Mouse (Mus musculus): Measurements from ENCODE around the gene Ptprd.
A peak's percentile ranks its signal among the peaks of the same experiment; 100 is the strongest.
"Not testable (repeated sequence)": the region's sequence is repeated elsewhere in the genome, so short reads cannot be mapped to it uniquely, and the experiment has no call there.

Ptprd gene

DNA sequence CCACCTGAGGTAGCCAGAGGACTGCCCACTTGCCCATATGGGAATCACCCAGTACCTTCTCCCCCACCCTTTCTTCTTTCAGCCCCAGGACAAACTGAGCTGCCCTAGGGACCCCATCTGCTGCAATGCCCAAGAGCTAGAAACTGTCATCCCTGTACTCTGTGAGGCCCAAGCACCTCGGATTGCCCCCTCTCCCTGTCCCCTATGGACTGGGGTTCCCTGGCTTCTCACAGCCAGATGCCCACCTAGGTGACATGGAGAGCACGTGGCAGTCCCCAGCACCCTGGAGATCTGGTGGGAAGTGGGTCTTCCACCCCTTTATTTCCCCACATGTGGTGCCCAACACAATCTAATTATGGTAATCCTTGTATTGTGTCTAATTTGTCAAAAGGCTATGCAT, 331.5 kb downstream of the Ptprd start:
- no peak for DNase-seq

DNA sequence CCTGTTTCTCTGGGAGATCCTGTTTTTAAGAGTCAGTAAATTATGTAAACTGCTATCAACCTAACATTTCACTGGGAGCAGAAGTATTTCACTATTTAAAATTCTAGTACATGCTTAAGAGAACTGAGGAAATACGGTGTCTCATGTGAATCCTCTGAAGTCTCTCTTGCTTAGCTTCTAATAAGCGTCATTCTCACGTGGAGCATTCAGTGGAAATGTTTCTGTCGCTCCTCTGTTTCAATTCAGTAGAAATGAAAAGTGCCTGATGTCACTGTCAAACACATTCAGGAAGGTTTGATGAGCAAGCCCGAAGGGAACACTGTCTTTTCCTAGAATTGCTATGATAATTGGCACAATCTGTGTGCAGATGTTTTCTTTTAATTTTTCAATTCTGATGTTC, 350.5 kb downstream of the Ptprd start:
- no peak for DNase-seq

DNA sequence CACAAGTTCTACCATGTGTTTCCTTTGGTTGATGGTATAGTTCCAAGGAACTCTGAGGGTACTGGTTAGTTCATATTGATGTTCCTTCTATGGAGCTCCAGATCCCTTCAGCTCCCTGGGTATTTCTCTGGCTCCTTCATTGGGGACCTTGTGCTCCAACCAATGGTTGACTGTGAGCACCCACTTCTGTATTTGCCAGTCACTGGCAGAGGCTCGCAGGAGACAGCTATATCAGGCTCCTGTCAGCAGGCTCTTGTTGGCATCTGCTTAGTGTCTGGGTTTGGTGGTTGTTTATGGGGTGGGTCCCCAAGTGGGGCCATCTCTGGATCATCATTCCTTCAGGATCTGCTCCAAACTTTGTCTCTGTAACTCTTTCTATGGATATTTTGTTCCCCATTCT, 414.4 kb downstream of the Ptprd start:
- not testable (repeated sequence) for DNase-seq

DNA sequence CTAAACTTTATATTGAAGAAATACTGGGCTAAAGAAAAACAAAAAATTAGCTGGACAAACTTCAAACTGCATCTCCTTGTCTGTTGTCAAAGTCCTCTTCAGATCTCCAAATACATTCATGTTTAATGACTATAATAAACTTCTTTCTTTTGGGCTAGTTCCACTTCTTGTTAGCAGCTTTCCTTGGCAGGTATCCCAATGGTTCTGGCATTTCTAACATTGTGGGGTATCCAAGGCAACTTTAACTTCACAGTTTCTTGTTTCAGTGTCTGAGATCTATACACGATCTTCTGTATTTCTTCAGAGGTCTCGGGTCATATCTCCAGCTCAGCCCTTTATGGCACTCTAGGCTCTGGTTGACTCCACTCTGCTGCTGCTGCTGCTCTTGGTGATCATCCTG, 434.5 kb downstream of the Ptprd start:
- DNase-seq = no peak

DNA sequence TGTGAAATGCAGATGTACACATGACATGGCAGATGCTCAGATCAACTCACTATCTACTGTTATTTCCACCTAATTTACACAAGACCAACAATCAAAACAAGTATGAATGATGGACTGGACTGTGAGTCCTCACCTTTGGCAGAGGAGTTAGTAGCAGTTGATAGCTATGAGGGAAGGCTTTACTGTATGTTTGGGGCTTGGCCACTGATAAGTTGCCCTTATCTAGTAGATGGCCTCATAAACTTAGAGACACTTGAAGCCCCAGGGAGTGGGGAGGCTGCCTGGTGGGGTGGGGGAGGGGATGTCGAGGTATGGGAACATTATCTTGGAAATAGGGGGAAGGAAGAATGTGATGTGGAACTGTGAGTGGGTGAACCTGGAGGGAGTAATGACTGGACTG, 448.0 kb downstream of the Ptprd start:
- no peak for DNase-seq

DNA sequence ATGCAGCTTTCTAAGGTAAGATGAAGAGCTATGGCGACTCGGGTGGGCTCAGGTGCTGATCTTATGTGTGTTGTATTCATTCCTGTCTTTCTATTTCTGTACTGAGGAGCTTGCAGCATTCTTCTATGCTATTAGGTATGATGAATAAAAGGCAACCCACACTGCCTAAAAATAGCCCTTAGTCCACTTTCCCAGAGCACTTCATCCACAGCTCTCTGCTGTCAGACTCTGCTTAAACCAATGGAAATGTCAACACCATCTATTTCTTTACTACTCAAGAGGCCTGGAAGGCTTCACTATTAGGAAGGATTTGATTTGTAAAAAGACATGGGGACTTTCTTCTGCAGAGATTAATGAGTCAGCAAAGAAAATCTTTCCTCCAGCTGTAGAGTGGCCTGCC, 468.4 kb downstream of the Ptprd start:
- DNase-seq = no peak

DNA sequence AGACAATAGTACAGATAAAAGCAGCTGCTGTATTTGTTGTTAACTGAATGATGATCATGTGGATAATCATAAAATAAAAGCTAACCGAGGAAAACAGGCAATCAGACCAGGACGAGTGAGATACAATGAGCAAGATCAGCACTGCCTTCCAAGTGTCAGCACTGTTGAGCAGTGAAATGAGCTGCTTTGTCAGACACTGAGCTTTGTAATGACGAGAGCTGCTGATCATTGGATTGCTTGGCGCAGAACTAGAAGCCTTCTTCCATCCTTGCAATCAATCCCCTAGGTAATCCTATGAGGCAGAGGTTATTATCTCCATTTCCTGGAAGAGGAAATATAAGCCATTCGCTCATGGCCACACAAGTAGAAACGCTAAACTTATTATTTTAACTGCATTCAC, 489.9 kb downstream of the Ptprd start:
- DNase-seq = no peak

DNA sequence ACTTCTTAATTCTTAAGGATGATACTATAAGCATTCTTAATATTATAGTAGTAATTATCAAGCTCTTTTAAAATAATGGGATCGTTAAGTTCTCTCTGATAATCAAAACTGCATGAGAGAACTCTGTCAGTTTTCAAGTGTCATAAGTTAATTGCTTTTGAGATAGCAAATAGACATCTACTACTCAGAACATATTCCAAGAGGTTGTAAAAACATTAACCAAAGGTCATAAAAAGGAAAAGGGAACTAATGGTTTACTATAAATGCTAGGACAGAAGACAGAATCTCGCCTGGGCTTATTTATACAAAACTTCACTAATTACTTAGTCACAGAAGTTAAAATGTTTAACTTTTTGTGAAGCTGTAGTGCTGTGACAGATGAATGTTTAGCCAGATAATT, 494.0 kb downstream of the Ptprd start:
- DNase-seq = no peak

DNA sequence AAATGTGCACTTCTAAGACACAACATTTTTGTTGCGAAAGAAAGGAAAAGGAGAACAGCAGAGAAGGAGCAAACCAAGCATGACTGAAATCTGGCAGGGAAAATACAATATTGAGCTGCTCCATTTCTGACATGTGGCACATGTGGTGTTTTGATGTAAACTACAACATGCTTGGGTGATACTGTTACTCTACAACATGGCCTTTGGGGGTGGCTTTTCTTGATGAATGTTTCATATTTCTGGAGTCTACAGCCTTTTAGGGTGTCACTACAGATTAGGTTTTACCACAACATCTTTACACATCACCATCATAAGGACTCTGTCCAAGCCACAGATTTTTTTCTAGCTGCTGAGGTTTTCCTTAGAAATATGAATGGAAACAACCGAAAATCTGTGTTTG, 501.5 kb downstream of the Ptprd start:
- no peak for DNase-seq

DNA sequence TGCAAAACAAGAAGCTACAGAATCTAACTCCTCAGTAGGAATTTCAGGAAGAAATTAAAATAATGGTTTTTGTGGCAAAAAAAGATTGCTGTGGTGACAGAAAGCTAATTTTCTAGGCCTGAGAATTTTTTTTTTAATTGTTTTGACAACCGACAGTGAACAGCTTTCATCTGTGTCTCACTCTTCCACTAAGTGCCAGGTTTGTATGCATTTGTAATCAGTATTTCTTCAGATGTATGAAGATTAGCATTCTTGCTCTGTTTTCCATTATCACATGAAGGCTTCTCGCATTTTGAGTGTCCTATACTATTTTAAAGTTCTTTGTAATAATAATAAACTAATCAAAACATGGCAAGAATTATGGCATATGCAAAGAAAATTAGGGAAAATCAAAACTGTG, 513.5 kb downstream of the Ptprd start:
- DNase-seq = no peak

DNA sequence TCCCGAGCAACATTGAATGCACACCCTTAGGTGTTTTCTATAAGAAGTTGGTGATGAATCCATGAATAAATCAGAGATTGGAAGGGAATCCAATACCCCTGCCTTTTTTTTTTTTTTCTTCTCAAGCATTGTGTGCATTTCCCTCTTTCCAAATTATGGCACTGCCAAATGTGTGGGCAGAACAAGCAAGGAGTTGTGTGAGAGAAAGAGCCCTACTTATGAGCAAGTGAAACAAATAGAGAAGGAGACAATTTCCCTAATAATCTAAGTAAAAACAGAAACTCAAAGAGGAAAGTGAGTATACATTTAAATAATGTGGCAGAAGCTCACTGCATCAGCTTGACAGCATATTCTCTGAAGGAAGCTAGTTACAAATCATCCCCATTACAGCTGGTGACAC, 536.0 kb downstream of the Ptprd start:
- no peak for DNase-seq

DNA sequence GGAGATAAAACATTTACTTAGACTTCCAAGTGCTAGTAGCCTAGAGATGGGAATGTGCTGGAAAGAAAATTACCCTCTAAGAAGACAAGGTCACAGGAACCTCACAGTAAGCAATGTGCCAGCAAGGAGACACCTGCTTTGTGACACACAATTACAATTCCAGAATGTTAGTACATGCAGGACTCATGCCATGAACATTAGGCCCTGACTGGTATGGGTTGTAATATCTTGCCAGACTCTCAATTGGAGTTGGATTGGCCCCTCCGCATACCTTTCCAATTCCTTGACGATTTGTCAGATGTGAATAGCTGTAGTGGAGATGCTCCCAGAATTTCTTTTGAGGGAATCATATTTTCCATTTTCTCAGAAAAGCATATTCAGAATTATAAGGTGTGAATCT, 547.0 kb downstream of the Ptprd start:
- DNase-seq = no peak

DNA sequence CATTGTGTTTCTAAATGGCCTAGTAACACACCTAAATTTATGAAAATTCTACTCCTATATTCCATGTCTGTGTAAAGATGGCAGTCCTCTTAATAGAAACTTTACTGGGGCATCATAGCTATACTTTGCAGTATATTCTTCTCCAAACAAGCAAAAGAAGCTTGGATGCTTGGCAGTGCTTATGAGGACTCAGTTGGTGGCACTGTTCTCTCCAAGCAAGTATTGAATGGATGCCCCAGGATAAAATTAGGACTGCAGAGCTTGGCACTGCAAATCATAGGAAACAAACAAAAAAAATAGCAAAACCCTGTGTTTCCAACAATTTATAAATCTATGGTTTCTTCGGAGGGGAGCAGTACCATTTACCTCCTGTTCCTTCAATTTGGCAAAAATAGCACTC, 549.5 kb downstream of the Ptprd start:
- DNase-seq = no peak

DNA sequence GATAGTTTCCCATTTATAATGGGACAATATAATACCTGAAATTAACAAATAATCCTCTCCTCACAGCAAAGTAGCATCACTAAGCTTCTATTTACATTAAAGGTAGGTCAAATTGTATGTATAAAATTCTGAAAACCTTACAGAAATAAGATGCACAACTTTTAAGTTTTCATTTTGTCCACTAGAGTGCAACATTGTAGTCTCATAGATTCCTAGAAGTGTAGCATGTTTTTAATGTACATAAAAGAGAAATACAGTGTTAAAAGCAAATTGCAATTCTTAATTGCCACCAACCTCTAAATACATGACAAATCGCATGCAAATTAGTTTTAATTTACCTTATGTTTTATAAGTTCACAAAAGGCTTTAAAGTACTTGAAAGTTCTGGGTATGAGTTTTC, 556.1 kb downstream of the Ptprd start:
- no peak for DNase-seq

DNA sequence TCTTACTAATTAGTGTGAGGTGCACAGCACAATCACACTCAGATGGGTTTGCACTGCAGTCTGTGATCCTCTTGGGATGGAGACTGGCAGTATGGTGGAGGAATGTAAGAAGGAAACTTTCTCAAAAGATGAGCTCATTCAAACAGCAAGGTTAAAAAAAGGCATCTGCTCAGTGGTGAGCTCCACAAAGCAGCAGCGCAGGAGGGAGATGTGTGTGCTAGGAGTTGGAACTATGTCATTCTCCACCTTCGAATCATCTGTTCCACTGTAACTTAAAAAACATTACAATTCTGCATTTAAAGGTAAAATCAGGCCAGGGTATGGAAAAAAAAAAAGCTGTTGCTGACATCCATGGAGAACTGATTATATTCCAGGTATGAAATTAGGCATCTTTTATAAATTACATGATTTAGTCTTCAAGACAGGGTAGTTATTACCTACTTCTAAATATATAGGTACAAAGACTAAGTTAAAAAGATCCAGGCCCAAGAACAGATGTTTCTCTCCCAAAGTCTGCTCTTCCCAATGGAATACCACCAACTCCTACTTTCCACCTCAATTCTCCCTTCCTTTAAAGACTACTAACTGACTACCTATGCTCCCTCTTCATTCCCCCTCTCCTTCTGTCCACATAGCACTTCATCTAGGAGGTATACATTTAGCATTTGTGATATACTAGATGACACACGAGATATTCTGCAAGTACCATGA, 562.0 kb downstream of the Ptprd start:
- DNase-seq = no peak

DNA sequence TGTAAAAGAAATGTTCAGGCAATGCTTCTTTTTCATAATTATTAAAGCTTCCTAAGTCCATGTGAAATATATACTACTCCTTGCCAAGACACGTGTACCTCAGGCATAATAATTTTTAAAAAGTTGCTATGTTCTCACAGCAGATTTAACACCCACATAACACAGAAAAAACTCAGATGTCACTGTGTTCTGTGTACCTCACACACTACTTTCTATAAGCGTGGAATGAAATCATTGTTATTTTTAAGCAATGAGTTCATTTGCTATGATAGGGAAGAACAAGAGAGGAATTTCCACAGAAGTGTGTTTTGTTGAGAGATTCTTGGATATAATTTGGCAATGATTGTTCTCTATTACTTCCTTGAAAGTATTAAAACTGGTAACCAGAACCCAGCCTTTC, 562.9 kb downstream of the Ptprd start:
- no peak for DNase-seq

DNA sequence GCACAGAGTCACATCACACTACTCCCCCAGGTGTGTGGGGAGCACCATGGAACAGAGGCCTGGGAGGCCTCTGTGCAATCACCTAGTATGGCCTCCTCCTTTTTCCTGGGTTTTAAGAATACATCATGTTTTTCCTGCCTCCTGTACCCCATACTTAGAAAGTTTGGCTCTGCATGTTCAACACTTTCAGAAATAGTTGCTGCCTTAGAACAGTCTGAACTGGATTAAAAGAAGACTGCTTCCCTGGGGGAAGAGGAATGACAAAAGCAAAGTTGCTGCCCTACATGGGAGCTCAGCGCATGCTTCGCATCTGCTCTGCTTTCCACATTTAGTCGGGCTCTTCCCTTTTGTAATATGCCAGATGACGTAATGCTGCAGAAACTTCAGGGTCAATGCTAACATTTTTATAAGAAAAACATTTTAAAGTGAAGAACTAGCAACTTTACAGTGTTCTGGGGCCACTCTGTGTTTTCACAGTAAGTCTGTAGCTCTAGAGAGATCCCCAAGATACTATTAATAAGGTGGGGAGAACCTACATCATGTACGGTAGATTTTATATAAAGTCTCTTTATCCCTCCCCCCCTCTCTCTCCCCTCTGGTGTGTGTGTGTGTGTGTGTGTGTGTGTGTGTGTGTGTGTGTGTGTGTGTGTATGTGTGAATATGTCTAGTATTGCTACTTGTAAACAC, 564.2 kb downstream of the Ptprd start:
- no peak for DNase-seq

DNA sequence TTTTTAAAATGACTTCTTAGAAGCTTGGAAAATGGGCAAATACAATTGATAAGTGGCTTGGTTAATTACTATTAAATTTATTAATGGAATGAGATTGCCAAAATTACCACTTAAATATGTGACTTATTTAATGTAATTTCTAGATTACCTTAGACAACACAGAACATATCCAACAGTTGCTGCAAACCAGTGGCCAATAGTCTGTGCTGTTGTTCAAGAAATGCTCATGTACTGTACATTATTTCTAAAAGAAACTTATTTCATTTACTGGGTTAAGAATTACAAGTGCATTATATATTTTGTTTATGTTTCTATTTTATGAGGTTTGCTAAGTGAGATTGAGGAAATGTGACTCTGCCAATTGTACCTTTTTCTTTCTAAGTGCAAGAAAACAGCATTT, 567.3 kb downstream of the Ptprd start:
- DNase-seq = no peak

DNA sequence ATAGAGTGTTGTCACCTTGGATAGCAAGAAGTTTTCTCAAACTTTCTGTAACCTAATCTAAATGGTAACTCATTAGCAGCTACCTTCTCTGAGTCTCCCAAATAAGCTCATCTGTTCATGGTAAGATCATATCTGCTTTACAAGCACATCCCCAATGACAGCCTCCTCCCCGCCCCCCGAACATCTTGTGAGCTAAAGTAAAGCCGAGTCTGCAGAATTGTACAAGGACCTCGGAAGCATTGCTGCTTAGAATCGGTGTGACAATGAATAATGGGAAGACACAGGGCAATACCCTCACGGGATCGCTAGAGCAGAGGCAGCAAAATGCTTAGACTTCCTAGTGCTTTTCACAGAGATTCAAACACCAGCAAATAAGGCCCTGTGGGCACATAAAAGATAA, 571.7 kb downstream of the Ptprd start:
- DNase-seq = no peak

DNA sequence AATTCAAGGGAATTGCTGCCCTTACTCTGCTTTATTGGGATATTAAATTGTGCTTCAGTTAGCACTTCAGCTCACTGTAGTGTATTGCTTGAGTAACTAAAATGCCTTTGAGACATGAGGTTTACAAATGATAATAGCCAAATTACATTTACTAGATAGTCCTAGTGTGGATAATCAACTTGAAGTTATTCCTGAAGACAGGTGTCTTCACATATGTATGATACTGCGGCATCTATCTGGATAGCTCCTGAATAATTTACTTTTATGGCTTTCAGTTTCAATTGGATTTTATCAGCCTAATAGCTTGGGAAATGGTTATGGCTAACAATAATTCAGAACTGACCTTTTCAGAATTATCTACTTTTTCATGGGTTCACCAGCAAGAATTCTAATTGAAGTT, 598.6 kb downstream of the Ptprd start:
- no peak for DNase-seq

DNA sequence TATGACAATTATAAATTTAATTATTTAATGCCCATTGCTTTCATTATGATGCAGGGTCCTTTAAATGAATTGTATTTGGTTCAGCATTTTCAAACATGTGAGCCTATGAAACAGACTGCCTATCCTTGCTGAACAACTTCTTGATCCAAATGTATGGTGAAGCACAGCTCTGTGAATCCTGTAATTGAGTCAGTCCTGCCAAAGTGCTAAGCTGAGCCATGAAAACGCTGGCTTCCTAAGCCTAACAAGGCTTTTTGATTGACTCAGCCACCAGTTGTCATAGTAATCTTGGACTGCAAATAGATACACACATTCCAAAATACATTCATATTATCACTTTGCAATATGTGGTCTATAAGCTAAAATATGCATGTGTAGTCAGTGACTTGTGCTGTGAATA, 625.1 kb downstream of the Ptprd start:
- DNase-seq = no peak

DNA sequence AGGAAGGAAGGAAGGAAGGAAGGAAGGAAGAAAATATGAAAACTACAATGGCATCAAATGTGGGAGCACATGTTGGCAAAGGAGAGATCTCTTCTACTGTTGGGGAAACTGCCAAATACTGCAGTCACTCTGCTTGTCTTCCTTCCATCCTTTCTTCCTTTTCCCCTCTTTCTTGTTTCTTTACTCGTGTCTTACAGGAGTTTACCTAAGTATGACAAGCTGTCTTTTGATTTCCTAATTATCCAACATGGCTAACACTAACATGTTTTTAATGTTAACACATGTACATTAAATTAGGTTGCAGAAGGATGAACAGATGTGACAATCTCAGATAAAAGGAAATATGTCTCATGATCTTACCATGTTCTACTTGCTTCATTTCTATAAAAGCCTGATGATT, 625.5 kb downstream of the Ptprd start:
- DNase-seq = no peak

DNA sequence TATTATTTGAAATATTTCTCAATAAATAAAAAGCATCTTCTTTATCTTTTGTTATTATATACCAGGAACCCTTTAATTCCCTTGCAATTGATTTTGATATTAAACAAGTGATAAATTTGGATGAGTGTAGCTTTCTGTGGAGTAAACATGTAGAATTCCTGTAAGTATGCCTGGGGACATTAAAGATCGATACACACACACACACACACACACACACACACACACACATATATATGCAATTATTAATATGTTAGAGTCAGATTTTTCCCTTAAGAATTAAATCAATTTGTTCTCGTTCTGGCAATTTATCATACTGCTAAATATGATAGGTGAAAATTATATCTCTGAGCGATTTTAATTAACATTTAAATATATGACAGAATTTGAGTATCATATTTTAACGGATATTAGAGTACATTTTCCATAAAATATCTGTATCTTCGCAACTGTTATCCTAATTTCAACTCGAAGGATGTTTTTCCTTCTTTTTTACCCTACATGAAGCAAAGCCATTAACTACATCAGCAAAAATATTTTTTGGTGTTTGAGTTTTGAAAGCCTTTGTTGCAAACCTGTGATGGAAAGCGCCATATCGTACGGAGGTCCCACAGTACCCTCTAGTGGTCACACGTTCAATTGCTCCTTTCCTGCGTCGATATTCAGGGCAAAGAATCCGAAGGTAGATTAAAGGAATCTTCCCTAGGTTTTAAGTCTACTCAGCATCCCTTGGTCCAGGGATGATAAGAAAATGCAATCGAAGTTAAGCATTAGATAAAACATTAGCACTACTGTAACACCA, 653.2 kb downstream of the Ptprd start:
- peak; percentile 23 for DNase-seq

DNA sequence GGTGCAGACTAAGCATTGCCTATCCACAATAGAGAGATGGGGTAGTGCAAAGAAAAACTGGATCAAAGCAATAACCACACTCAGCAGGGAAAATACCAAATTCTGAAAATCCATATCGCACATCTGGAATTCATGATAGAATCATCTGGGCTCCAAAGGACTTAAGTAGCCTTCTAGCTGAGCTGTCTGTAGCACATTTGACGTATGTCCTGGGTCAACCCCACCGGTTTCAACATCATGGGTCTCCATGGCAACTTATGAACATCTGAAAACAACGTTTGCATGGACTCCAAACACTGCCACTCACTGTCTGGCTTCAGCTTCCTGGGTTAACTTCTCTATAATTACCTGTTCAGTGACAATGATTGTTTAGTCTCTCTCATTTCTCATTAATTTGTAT, 655.9 kb downstream of the Ptprd start:
- no peak for DNase-seq
